Mouse (Mus musculus) ZHBTc4 (cell line): ENCODE results near the gene Arrdc5.

Source experiments
- DNase-seq: peaks from one replicate; pipeline ENCODE4 v3.0.0-alpha.2; 2011; ENCODE audit warnings: low read depth, low spot score

The Arrdc5 gene

DNA sequence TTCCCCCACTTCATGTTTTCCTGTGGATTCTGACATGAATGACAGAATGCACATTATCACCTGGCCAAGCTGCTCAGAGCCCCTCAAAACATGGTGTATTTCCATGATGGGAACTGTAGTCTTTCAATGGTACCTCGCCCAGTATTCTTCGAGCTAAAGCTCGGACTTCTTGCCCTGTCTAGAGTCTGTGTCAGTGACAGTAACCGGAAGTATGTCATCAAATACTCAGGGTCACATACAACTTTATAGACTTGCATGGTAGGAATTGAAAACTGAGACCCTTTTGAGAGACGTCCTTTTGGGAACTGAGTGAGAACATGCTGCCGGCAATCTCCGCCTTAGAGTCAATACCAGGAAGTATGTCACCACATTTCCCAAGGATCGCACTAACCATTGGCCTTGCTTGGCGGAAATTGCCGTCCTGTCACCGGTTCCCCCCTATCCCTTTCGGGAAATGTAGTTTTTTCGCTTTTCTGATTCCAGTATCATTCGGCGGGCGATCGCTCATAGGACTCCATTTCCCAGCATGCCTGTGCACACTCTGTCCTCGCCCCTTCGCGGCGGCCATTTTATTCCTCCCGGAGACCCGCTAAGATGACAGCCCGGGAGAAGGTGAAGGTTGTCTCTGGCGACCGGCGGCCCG, 43.7 kb downstream of the Arrdc5 start, which contains the start of gene Fem1a:
Gene Fem1a, plus strand, starts transcription at position 572 of the 643 bp plus-strand sequence.
- DNase-seq = peak; percentile 99

DNA sequence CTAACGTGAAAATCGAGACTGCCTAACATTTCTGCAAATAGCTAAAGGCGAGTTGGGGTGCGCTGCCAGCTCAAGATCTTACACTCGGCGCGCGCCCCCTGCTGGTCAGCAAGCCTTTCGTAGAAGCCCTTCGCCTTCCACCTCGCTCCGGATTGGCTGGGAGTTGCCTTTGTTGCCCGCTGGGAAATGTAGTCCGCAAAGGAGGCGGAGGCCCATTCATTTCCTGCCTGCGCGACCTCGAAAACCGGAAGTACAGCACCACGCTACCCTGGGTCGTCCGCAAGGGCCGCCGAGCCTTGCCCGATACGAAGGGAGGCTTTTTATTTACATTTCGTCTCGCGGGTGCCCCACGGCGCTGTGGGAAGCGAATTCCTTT, 44.2 kb downstream of the Arrdc5 start:
- peak; percentile 99 for DNase-seq

DNA sequence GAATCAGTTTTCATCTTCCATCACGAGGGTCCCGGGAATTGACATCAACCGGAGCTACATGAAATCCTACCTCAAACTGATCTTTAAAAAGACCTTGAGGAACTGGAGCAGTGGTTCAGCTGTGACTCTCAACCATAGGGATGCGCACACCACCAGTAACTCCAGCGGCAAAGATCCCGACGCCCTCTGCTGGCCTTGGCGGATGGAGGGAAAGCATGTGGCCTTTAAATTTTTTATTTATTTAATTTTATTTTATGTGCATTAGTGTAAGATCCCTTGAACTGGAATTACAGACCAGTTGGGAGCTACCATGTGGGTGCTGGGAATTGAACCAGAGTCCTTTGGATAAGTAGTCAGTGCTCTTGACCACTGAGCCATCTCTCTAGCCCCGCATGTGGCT, 44.7 kb downstream of the Arrdc5 start:
- DNase-seq = peak; percentile 35

DNA sequence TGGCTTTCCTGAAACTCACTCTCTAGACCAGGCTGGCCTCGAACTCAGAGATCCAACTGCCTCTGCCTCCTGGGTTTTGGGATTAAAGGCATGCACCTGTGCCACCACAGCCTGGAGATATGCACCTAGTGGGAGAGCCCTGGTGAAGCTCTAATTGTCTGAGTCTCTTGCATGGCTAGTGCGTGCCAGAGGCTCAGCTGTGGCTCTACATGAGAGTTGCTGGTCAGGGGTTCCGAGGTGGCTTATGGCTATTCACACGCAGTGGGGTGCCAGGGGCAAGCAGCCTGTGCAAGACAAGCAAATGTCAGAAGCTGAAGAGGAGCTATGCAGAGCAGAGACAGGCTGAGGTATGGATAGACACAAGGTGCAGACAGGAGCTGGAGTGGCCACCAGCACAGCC, 45.4 kb downstream of the Arrdc5 start:
- DNase-seq = no peak

DNA sequence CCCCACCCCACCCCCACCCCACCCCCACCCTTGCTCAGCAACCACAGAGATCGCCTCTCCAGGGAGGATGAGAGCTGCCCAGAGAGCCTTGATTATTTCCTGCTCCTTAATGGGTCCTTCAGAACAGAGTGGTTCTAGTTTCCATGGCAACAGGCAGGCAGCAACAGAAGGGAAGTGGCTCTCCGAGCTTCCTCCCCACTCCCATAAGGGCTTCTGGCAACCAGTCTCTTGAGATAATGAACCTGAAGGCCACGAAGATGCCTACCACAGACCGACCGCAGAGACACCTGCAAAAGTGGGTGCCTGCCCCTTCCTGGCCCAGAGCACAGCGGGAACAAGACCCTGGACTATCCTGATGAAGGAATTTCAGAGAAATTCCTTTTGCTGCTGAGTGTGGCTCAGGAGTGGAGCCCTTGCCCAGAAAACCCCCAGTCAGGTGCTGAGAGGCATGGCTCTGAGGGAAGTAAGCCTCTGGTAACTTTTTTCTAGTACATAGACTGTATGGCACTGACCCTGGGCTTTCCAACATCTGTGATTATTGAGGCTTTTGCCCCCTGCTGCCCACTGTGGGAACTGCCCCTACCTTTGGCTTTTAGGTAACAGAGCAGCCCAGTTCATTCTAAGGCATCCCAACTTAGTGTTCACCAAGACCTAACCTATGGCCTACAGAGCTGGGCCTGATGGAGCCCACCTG, 48.8 kb downstream of the Arrdc5 start:
- DNase-seq = peak; percentile 86

DNA sequence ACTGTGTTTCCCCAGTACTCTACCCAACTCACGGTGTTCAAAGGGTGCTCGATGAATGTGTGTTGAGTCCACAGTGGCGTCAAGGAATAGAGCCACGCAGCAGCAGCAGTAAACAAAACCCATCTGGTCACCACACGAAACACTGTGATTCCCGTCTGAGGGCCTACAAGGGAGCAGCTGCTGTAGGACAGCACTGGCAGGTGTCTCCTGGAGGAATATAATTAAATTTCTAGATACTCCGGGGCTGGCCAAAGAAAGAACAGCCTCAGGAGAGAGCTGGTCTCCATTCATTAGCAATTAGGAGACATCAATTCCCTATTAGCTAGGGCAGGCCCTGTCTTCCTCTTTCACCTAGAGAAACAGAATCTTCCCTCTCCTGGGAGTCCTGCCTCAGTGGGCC, 54.5 kb downstream of the Arrdc5 start:
- DNase-seq = no peak
